ENCODE assay signal across 10 mouse cellular contexts in genomic region chr5:7345011-7345389, GRCm38 (mm10). TPM values are rescaled to one million over a fixed set of nuclear protein-coding genes. Genes with fewer than 3 reads are reported as not detected.
A peak's percentile ranks its signal among the peaks of the same experiment; 100 is the strongest.
DNase-seq lines count a peak whose midpoint lies in the region; ATAC-seq lines count a peak whose summit lies in the region.
"Had no signal": no experiment of that assay in that cellular context is flagged by ENCODE, and none has a peak within 500 bp of the region (broad histone marks: within the 10 kb centered on the region; RNA-seq: fewer than 3 reads in every experiment).

No protein-coding gene starts in this region.

- no peaks in the 10 kb centered on the region for H3K36me3 ChIP-seq in kidney, embryonic 15.5 days
- H3K36me3 ChIP-seq in embryonic facial prominence, embryonic 12.5 days: no peaks in the 10 kb centered on the region
- H3K36me3 ChIP-seq in hindbrain, embryonic 16.5 days (ENCODE audit: control insufficient read depth, insufficient read depth, low read length): no peaks in the 10 kb centered on the region
- H3K36me3 ChIP-seq in midbrain, embryonic 15.5 days (replicated peaks): no peaks in the 10 kb centered on the region

- H3K27me3 ChIP-seq in kidney, embryonic 15.5 days: peaks cover 8% of the 10 kb centered on the region; the same call in 1 of the 2 replicates
- H3K27me3 ChIP-seq in embryonic facial prominence, embryonic 12.5 days: no peaks in the 10 kb centered on the region
- H3K27me3 ChIP-seq in hindbrain, embryonic 16.5 days (replicated peaks; ENCODE audit: control insufficient read depth, insufficient read depth, low read length): no peaks in the 10 kb centered on the region
- no peaks in the 10 kb centered on the region for H3K27me3 ChIP-seq in midbrain, embryonic 15.5 days (replicated peaks)

- ATAC-seq in kidney, embryonic 15.5 days (replicated peaks; ENCODE audit: low FRiP score): peak; percentile 66
- ATAC-seq in embryonic facial prominence, embryonic 12.5 days (ENCODE audit: insufficient number of reproducible peaks, insufficient read depth, low FRiP score, low TSS enrichment): peak; percentile 58
- peak; percentile 75 for ATAC-seq in hindbrain, embryonic 16.5 days
- peak; percentile 70 for ATAC-seq in midbrain, embryonic 15.5 days (replicated peaks)

- peak overlapping the region; percentile 54 for H3K4me3 ChIP-seq in kidney, embryonic 15.5 days (replicated peaks)
- peak overlapping the region; percentile 57 for H3K4me3 ChIP-seq in embryonic facial prominence, embryonic 12.5 days
- H3K4me3 ChIP-seq in hindbrain, embryonic 16.5 days (ENCODE audit: low read length): peak overlapping the region; percentile 54
- H3K4me3 ChIP-seq in midbrain, embryonic 15.5 days: peak overlapping the region; percentile 66

- peaks cover 9% of the 10 kb centered on the region; the same call in 1 of the 2 replicates for H3K4me1 ChIP-seq in kidney, embryonic 15.5 days
- H3K4me1 ChIP-seq in embryonic facial prominence, embryonic 12.5 days: no peaks in the 10 kb centered on the region
- H3K4me1 ChIP-seq in hindbrain, embryonic 16.5 days (ENCODE audit: control insufficient read depth, insufficient read depth, low read depth, low read length): no peaks in the 10 kb centered on the region
- H3K4me1 ChIP-seq in midbrain, embryonic 15.5 days: peaks cover 4% of the 10 kb centered on the region; the same call in 1 of the 2 replicates

- no peaks in the 10 kb centered on the region for H3K9me3 ChIP-seq in kidney, embryonic 15.5 days (replicated peaks)
- H3K9me3 ChIP-seq in embryonic facial prominence, embryonic 12.5 days: no peaks in the 10 kb centered on the region
- H3K9me3 ChIP-seq in hindbrain, embryonic 16.5 days (ENCODE audit: control insufficient read depth, low read length): no peaks in the 10 kb centered on the region
- no peaks in the 10 kb centered on the region for H3K9me3 ChIP-seq in midbrain, embryonic 15.5 days

- H3K4me2 ChIP-seq in kidney, embryonic 15.5 days: peak overlapping the region; percentile 84
- peak overlapping the region; percentile 92 for H3K4me2 ChIP-seq in embryonic facial prominence, embryonic 12.5 days (replicated peaks)
- H3K4me2 ChIP-seq in hindbrain, embryonic 16.5 days (ENCODE audit: low read length): peak overlapping the region; percentile 67
- peak overlapping the region; percentile 85 for H3K4me2 ChIP-seq in midbrain, embryonic 15.5 days

- H3K27ac ChIP-seq in kidney, embryonic 15.5 days: no peak overlapping the region
- H3K27ac ChIP-seq in embryonic facial prominence, embryonic 12.5 days: no peak overlapping the region
- H3K27ac ChIP-seq in hindbrain, embryonic 16.5 days (ENCODE audit: low read depth, low read length): peak overlapping the region; percentile 60
- peak overlapping the region; percentile 61 for H3K27ac ChIP-seq in midbrain, embryonic 15.5 days

- WGBS in kidney, embryonic 15.5 days: under 1% methylated on average over 11 of the region's 11 CpGs
- WGBS in embryonic facial prominence, embryonic 12.5 days: 0% methylated on average over 11 of the region's 11 CpGs
- WGBS in hindbrain, embryonic 16.5 days: under 1% methylated on average over 11 of the region's 11 CpGs
- WGBS in midbrain, embryonic 15.5 days: under 1% methylated on average over 11 of the region's 11 CpGs

- peak overlapping the region; percentile 35 for H3K9ac ChIP-seq in kidney, embryonic 15.5 days
- no peak overlapping the region for H3K9ac ChIP-seq in embryonic facial prominence, embryonic 12.5 days
- peak overlapping the region; percentile 61 for H3K9ac ChIP-seq in hindbrain, embryonic 16.5 days (ENCODE audit: low read depth, low read length)
- peak overlapping the region; percentile 61 for H3K9ac ChIP-seq in midbrain, embryonic 15.5 days

- DNase-seq in kidney, adult 11 months: no peak
- no peak for DNase-seq in layer of hippocampus, postnatal 25 days (ENCODE audit: extremely low spot score in 1 of 2, low spot score in 1 of 2)
- DNase-seq in left cerebral cortex, adult 18-20 months (ENCODE audit: low spot score in 2 of 2): no peak
- DNase-seq in right cerebral cortex, adult 18-20 months: no peak

RNA-seq across cellular contexts. Expression of gene Zfp804b, which starts 0.4 kb away (rescaled TPM):
- polyA plus RNA-seq in kidney, embryonic 15.5 days (2015; fragmentation: Nextera tagmentation; extraction: Ambion mirVana): 0.10 TPM in 1 of 2 replicates, not detected in the other
- 0.27 and 0.29 TPM in 2 replicates for polyA plus RNA-seq in embryonic facial prominence, embryonic 12.5 days (2016; fragmentation: Nextera tagmentation; extraction: Ambion mirVana)
- 3.1 and 3.6 TPM in 2 replicates for polyA plus RNA-seq in hindbrain, embryonic 16.5 days (2015; fragmentation: Nextera tagmentation; extraction: Ambion mirVana)
- 2.5 and 3.3 TPM in 2 replicates for polyA plus RNA-seq in midbrain, embryonic 15.5 days (2015; fragmentation: Nextera tagmentation; extraction: Ambion mirVana)
- total RNA-seq in layer of hippocampus, postnatal 25 days (2021): under 1 TPM; 0.63 to 0.74 TPM
- total RNA-seq in left cerebral cortex, adult 18-20 months (2021): 1 to 10 TPM; 2.2 to 2.5 TPM
- total RNA-seq: gastrocnemius, adult 8-10 months; neutrophil, adult 5-6 weeks had no signal

RNA-seq across cellular contexts. Expression of gene Tex47, which starts 41.1 kb away (rescaled TPM):
- 0.19 TPM in 1 of 2 replicates, not detected in the other for polyA plus RNA-seq in kidney, embryonic 15.5 days (2015; fragmentation: Nextera tagmentation; extraction: Ambion mirVana)
- 0.15 TPM in 1 of 2 replicates, not detected in the other for polyA plus RNA-seq in embryonic facial prominence, embryonic 12.5 days (2016; fragmentation: Nextera tagmentation; extraction: Ambion mirVana)
- 0.41 and 0.85 TPM in 2 replicates for polyA plus RNA-seq in hindbrain, embryonic 16.5 days (2015; fragmentation: Nextera tagmentation; extraction: Ambion mirVana)
- 0.55 and 0.99 TPM in 2 replicates for polyA plus RNA-seq in midbrain, embryonic 15.5 days (2015; fragmentation: Nextera tagmentation; extraction: Ambion mirVana)
- not detected for total RNA-seq in layer of hippocampus, postnatal 25 days (2021)
- not detected for total RNA-seq in left cerebral cortex, adult 18-20 months (2021)
- total RNA-seq: gastrocnemius, adult 8-10 months; neutrophil, adult 5-6 weeks had no signal

Comparison
In these comparisons a context has a peak if more than half of its experiments do, and no peak if none do; other contexts are left out.
1. H3K27ac ChIP-seq: peak in hindbrain, embryonic 16.5 days (single experiment) and midbrain, embryonic 15.5 days (single experiment); none in kidney, embryonic 15.5 days (single experiment) and embryonic facial prominence, embryonic 12.5 days (single experiment).
2. Peak in every context shown above with its lines, with median percentiles within 50 percentile points of each other: ATAC-seq, H3K4me2 ChIP-seq and H3K4me3 ChIP-seq.